Mouse (Mus musculus) embryonic facial prominence, embryonic 14.5 days (tissue): ENCODE data around the gene Gpr88. TPM values are rescaled to one million over a fixed set of nuclear protein-coding genes. Genes with fewer than 3 reads are reported as not detected.

Experiments used
- ATAC-seq: fragments of 200-750 bp; cut with Nextera tagmentation; 2 replicates; pipeline ENCODE4 v1.8.0; 2017; ENCODE audit warnings: low read depth, moderate number of reproducible peaks, moderate TSS enrichment
- DNase-seq: peaks from one replicate; pipeline ENCODE4 v3.0.0-alpha.2; 2015; ENCODE audit warnings: low spot score
- H3K27ac ChIP-seq: fragments of 300-500 bp; sonication (generic); replicated peaks from 2 replicates; pipeline ENCODE4 v1.5.1; 2014; ENCODE audit warnings: low read depth, mild to moderate bottlenecking, low read length, moderate library complexity
- H3K27me3 ChIP-seq: fragments of 300-500 bp; sonication (generic); replicated peaks from 2 replicates; pipeline ENCODE4 v1.6.1; 2014; ENCODE audit warnings: low read length; ENCODE audit not compliant: control insufficient read depth, insufficient read depth
- H3K36me3 ChIP-seq: fragments of 300-500 bp; sonication (generic); 2 replicates; pipeline ENCODE4 v1.6.1; 2014; ENCODE audit warnings: low read length, mixed read lengths; ENCODE audit not compliant: control insufficient read depth, insufficient read depth
- H3K4me1 ChIP-seq: fragments of 300-500 bp; sonication (generic); 2 replicates; pipeline ENCODE4 v1.6.1; 2014; ENCODE audit warnings: antibody characterized with exemption, low read length; ENCODE audit not compliant: control insufficient read depth, insufficient read depth
- H3K4me2 ChIP-seq: fragments of 300-500 bp; sonication (generic); 2 replicates; pipeline ENCODE4 v1.6.1; 2014; ENCODE audit warnings: low read depth, mild to moderate bottlenecking, low read length, moderate library complexity, mixed read lengths
- H3K4me3 ChIP-seq: fragments of 300-500 bp; sonication (generic); 2 replicates; pipeline ENCODE4 v1.5.1; 2014; ENCODE audit warnings: low read depth, mild to moderate bottlenecking, low read length
- H3K9ac ChIP-seq: fragments of 300-500 bp; sonication (generic); 2 replicates; pipeline ENCODE4 v1.6.1; 2014; ENCODE audit warnings: low read depth, mild to moderate bottlenecking, low read length, moderate library complexity, mixed read lengths
- H3K9me3 ChIP-seq: fragments of 300-500 bp; sonication (generic); 2 replicates; pipeline ENCODE4 v1.6.1; 2016; ENCODE audit warnings: low read length; ENCODE audit not compliant: control insufficient read depth
- WGBS: fragments of 180-500 bp; shearing (Covaris S2); extraction: QIAGEN DNeasy Blood & Tissue Kit; methylation state at CpG from one replicate; pipeline ENCODE4 v1.1.7; 2014; 5-methylcytosine and 5-hydroxymethylcytosine counted together
- polyA plus RNA-seq: library from polyadenylated mRNA; unstranded; fragments of >200 nt; fragmentation: Nextera tagmentation; extraction: Ambion mirVana; gene quantifications from 2 replicates; pipeline ENCODE4 v1.2.1, GENCODE M21; 2014

Gene Gpr88
- polyA plus RNA-seq, 1 experiment from 2014 or later = 0.93 TPM

GRCm38 (mm10) chr3:116233515-116233914 lies 19.8 kb downstream of the Gpr88 start:
- Histone ChIP-seq H3K4me1 (peaks cover 11% of the 10 kb centered on the region), H3K9ac (no peak overlapping the region), H3K27me3 (no peaks in the 10 kb centered on the region), H3K4me2 (no peak overlapping the region), H3K4me3 (no peak overlapping the region), H3K9me3 (no peaks in the 10 kb centered on the region), H3K27ac (no peak overlapping the region), H3K36me3 (no peaks in the 10 kb centered on the region)
- ATAC-seq (no peak), DNase-seq (no peak)
- 84% methylated on average over 3 of the region's 3 CpGs for WGBS

GRCm38 (mm10) chr3:116232763-116233162 lies 20.5 kb downstream of the Gpr88 start:
- Histone ChIP-seq H3K9me3 (no peaks in the 10 kb centered on the region), H3K4me2 (no peak overlapping the region), H3K9ac (no peak overlapping the region), H3K36me3 (no peaks in the 10 kb centered on the region), H3K27me3 (no peaks in the 10 kb centered on the region), H3K4me3 (no peak overlapping the region), H3K4me1 (peaks cover 11% of the 10 kb centered on the region), H3K27ac (no peak overlapping the region)
- DNase-seq (no peak), ATAC-seq (no peak)
- 82% methylated on average over 5 of the region's 5 CpGs for WGBS

GRCm38 (mm10) chr3:116229336-116229735 lies 24.0 kb downstream of the Gpr88 start:
- DNase-seq (no peak), ATAC-seq (no peak)
- H3K4me1 ChIP-seq = peaks cover 11% of the 10 kb centered on the region
- H3K36me3 ChIP-seq = no peaks in the 10 kb centered on the region
- WGBS = 72% methylated on average over 4 of the region's 4 CpGs
- H3K9me3 ChIP-seq = no peaks in the 10 kb centered on the region
- no peak overlapping the region for H3K9ac ChIP-seq
- no peak overlapping the region for H3K27ac ChIP-seq
- no peaks in the 10 kb centered on the region for H3K27me3 ChIP-seq
- H3K4me2 ChIP-seq = no peak overlapping the region
- no peak overlapping the region for H3K4me3 ChIP-seq

- H3K27ac ChIP-seq = no peak overlapping the region
- H3K4me2 ChIP-seq = no peak overlapping the region
- H3K27me3 ChIP-seq = no peaks in the 10 kb centered on the region
- peak; percentile 85 for DNase-seq
- H3K4me3 ChIP-seq = no peak overlapping the region
- 31% methylated on average over 11 of the region's 11 CpGs for WGBS
- no peak overlapping the region for H3K9ac ChIP-seq
- peaks cover 11% of the 10 kb centered on the region for H3K4me1 ChIP-seq
- peak; percentile 60 for ATAC-seq
- H3K9me3 ChIP-seq = no peaks in the 10 kb centered on the region
- H3K36me3 ChIP-seq = no peaks in the 10 kb centered on the region
Observed at GRCm38 (mm10) chr3:116228360-116229245, 24.7 kb downstream of the Gpr88 start.

GRCm38 (mm10) chr3:116227383-116227782 lies 25.9 kb downstream of the Gpr88 start:
- WGBS = 50% methylated on average over 5 of the region's 5 CpGs
- no peaks in the 10 kb centered on the region for H3K36me3 ChIP-seq
- no peaks in the 10 kb centered on the region for H3K27me3 ChIP-seq
- no peak overlapping the region for H3K4me2 ChIP-seq
- H3K9ac ChIP-seq = no peak overlapping the region
- DNase-seq (peak; percentile 39), ATAC-seq (no peak)
- no peak overlapping the region for H3K4me3 ChIP-seq
- peaks cover 15% of the 10 kb centered on the region for H3K4me1 ChIP-seq
- no peaks in the 10 kb centered on the region for H3K9me3 ChIP-seq
- H3K27ac ChIP-seq = no peak overlapping the region

GRCm38 (mm10) chr3:116226915-116227314 lies 26.4 kb downstream of the Gpr88 start:
- H3K4me1 ChIP-seq = peaks cover 16% of the 10 kb centered on the region
- ATAC-seq (no peak), DNase-seq (no peak)
- no peak overlapping the region for H3K4me2 ChIP-seq
- no peak overlapping the region; the same call in 1 of the 2 replicates for H3K27ac ChIP-seq
- 81% methylated on average over 6 of the region's 6 CpGs for WGBS
- H3K4me3 ChIP-seq = no peak overlapping the region
- H3K36me3 ChIP-seq = no peaks in the 10 kb centered on the region
- no peaks in the 10 kb centered on the region for H3K27me3 ChIP-seq
- no peaks in the 10 kb centered on the region for H3K9me3 ChIP-seq
- H3K9ac ChIP-seq = no peak overlapping the region

GRCm38 (mm10) chr3:116222511-116223243 lies 30.6 kb downstream of the Gpr88 start:
- no peaks in the 10 kb centered on the region for H3K36me3 ChIP-seq
- H3K4me1 ChIP-seq = peaks cover 14% of the 10 kb centered on the region
- no peaks in the 10 kb centered on the region for H3K9me3 ChIP-seq
- H3K4me3 ChIP-seq = no peak overlapping the region
- no peak for DNase-seq
- 18% methylated on average over 17 of the region's 17 CpGs for WGBS
- no peak overlapping the region for H3K9ac ChIP-seq
- no peak overlapping the region for H3K27ac ChIP-seq
- peak; percentile 22; the same call in 1 of the 2 replicates for ATAC-seq
- H3K27me3 ChIP-seq = no peaks in the 10 kb centered on the region
- peak overlapping the region; percentile 28; the same call in 1 of the 2 replicates for H3K4me2 ChIP-seq

DNA sequence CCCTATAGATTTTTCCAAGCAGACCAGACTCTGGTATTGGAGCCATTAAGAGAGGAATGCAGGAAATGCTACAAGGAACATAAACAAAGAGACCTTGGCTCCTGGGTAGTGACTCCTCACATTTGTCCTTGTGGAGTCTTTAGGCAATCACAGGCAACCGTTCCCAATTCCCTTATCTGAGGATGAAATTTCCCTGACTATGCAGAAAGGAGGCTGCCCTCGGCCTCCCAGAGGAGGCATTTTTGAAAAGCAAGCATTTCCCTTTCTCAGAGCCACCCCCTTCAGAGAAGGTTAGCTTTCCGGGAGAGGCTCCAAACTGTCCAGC lies 31.7 kb downstream of the Gpr88 start:
- Histone ChIP-seq H3K4me2 (no peak overlapping the region), H3K9me3 (no peaks in the 10 kb centered on the region), H3K4me1 (peaks cover 14% of the 10 kb centered on the region), H3K27ac (no peak overlapping the region), H3K27me3 (no peaks in the 10 kb centered on the region), H3K36me3 (no peaks in the 10 kb centered on the region), H3K9ac (no peak overlapping the region), H3K4me3 (no peak overlapping the region)
- 20% methylated on average over 3 of the region's 3 CpGs for WGBS
- DNase-seq = peak; percentile 27
- ATAC-seq = no peak
